Mouse (Mus musculus): ENCODE measurements around the gene Olig2.

- TF ChIP-seq CTCF (IDR thresholded peaks at IDR 0.05; ENCODE audit: extremely low read depth, insufficient read length, insufficient replicate concordance, low read depth, low read length) = no peak
- TF ChIP-seq POLR2A (IDR thresholded peaks at IDR 0.05; ENCODE audit: low read depth, low read length) = no peak
Observed at GRCm38 (mm10) chr16:91227760-91228043, 2.4 kb downstream of the Olig2 start.
